Mouse (Mus musculus): ENCODE data around the gene Cd163l1.

DNA sequence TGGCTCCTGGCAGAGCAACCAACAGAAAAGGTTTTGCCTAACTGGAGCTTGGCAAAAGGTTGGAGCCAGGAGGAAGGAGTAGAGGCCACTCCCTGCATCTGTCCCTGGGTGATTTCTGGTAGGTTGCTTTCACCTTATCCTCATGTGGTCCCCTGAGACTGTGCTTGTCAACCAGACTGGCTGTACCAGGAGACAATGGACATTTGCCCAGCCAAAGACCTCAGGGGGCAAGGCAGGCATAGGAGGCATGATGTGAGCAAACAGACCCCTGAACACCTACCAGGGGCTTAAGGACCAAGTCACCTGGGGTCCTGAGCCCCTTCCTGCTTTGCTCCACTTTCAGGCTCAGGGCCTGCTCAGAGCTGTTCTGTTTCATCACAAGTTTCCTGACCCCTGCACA is 12.2 kb upstream of the Cd163l1 start, which contains the start of gene Olfr524:
- no peak for TF ChIP-seq CTCF (conservative IDR thresholded peaks at IDR 0.05; ENCODE audit: insufficient read depth, insufficient read length, low read depth, low read length)
- TF ChIP-seq POLR2A (IDR thresholded peaks at IDR 0.05; ENCODE audit: low read depth, low read length), result no peak
